Mouse (Mus musculus): ENCODE data around the gene Tmem132a. TPM values are rescaled to one million over a fixed set of nuclear protein-coding genes. Genes with fewer than 3 reads are reported as not detected.

Gene Tmem132a
- total and polyA plus RNA-seq, 3 experiments = 10.7 to 12.0 (median 11.5) TPM

DNA sequence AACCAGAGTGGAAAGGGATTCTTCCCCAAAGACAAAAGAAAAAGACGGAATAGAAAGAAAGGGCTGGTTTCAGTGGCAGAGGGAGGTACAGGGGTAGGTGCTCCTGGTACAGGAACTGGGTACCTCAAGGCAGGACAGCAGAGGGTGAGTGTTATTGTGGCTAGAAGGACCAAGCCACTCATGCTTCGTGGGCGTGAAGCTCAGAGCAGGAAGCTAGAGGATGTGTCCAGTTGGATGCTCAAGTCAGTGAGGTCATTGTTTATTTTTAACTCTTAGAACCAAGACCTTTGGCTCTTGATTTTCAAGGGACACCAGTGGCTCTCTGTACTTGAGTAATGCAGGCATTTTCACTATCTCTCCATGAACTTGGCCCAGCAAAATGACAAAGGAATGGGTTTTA, 37.7 kb downstream of the Tmem132a start:
- Histone ChIP-seq H3K79me2 (replicated peaks; ENCODE audit: control insufficient read depth, insufficient read depth, low read length) (no peaks in the 10 kb centered on the region), H3K27me3 (ENCODE audit: control insufficient read depth, insufficient read depth, low read length) (no peaks in the 10 kb centered on the region), H3K4me3 (no peak overlapping the region), H3K4me1 (ENCODE audit: control insufficient read depth, insufficient read depth, low read length) (no peaks in the 10 kb centered on the region), H3K9ac (ENCODE audit: low read depth, low read length) (no peak overlapping the region), H3K27ac (no peak overlapping the region), H3K36me3 (ENCODE audit: control insufficient read depth, insufficient read depth, low read length) (no peaks in the 10 kb centered on the region)
- TF ChIP-seq POLR2A (IDR thresholded peaks at IDR 0.05; ENCODE audit: insufficient read depth, low read depth, low read length) (no peak), CTCF (IDR thresholded peaks at IDR 0.05) (no peak), EP300 (IDR thresholded peaks at IDR 0.05; ENCODE audit: insufficient read depth, low read depth, low read length) (no peak)
- WGBS = 38% methylated on average over 3 of the region's 3 CpGs
- intact Hi-C loops (cut with DNase I) = loop anchor here (5.0 kb wide), 1 partner anchor 125 kb away; no protein-coding TSS in a partner anchor
- no peak for DNase-seq

GRCm38 (mm10) chr19:10831424-10831823, 38.3 kb downstream of the Tmem132a start:
- H3K79me2 ChIP-seq (replicated peaks; ENCODE audit: control insufficient read depth, insufficient read depth, low read length) = no peaks in the 10 kb centered on the region
- H3K27ac ChIP-seq = no peak overlapping the region
- H3K4me1 ChIP-seq (ENCODE audit: control insufficient read depth, insufficient read depth, low read length) = no peaks in the 10 kb centered on the region
- H3K36me3 ChIP-seq (ENCODE audit: control insufficient read depth, insufficient read depth, low read length) = no peaks in the 10 kb centered on the region
- 10% methylated on average over 5 of the region's 5 CpGs for WGBS
- no peak overlapping the region for H3K4me3 ChIP-seq
- DNase-seq = peak; percentile 65 to 69
- TF ChIP-seq CTCF (IDR thresholded peaks at IDR 0.05) (peak; percentile 77), EP300 (IDR thresholded peaks at IDR 0.05; ENCODE audit: insufficient read depth, low read depth, low read length) (no peak), POLR2A (IDR thresholded peaks at IDR 0.05; ENCODE audit: insufficient read depth, low read depth, low read length) (no peak)
- no peaks in the 10 kb centered on the region for H3K27me3 ChIP-seq (ENCODE audit: control insufficient read depth, insufficient read depth, low read length)
- intact Hi-C loops (cut with DNase I) = loop anchor here (1.0 to 5.0 kb wide), 2 partner anchors 117 to 126 kb away; no protein-coding TSS in a partner anchor
- no peak overlapping the region for H3K9ac ChIP-seq (ENCODE audit: low read depth, low read length)

GRCm38 (mm10) chr19:10829436-10830175, 40.1 kb downstream of the Tmem132a start, which contains the start of gene Cd6:
Gene Cd6, minus strand, starts transcription at chr19:10830058.
- no peak within 1 kb of the TSS for H3K9ac ChIP-seq (ENCODE audit: low read depth, low read length)
- intact Hi-C loops (cut with DNase I) = loop anchor here (5.0 kb wide), 1 partner anchor 128 kb away; no protein-coding TSS in a partner anchor
- H3K27me3 ChIP-seq (ENCODE audit: control insufficient read depth, insufficient read depth, low read length) = no peaks in the 10 kb centered on the region
- no peak for DNase-seq
- H3K4me3 ChIP-seq = no peak within 1 kb of the TSS
- no peaks in the 10 kb centered on the region for H3K79me2 ChIP-seq (replicated peaks; ENCODE audit: control insufficient read depth, insufficient read depth, low read length)
- H3K36me3 ChIP-seq (ENCODE audit: control insufficient read depth, insufficient read depth, low read length) = no peaks in the 10 kb centered on the region
- 86% methylated on average over 16 of the region's 16 CpGs for WGBS
- no peak for TF ChIP-seq POLR2A (IDR thresholded peaks at IDR 0.05; ENCODE audit: insufficient read depth, low read depth, low read length)
- TF ChIP-seq EP300 (IDR thresholded peaks at IDR 0.05; ENCODE audit: insufficient read depth, low read depth, low read length) = no peak
- no peak for TF ChIP-seq CTCF (IDR thresholded peaks at IDR 0.05)
- no peak within 1 kb of the TSS for H3K27ac ChIP-seq
- H3K4me1 ChIP-seq (ENCODE audit: control insufficient read depth, insufficient read depth, low read length) = no peaks in the 10 kb centered on the region

GRCm38 (mm10) chr19:10828321-10828720, 41.4 kb downstream of the Tmem132a start:
- intact Hi-C loops (cut with DNase I) = no loop called here
- Histone ChIP-seq H3K9ac (ENCODE audit: low read depth, low read length) (no peak overlapping the region), H3K27ac (no peak overlapping the region), H3K4me3 (no peak overlapping the region), H3K79me2 (replicated peaks; ENCODE audit: control insufficient read depth, insufficient read depth, low read length) (no peaks in the 10 kb centered on the region), H3K4me1 (ENCODE audit: control insufficient read depth, insufficient read depth, low read length) (no peaks in the 10 kb centered on the region), H3K27me3 (ENCODE audit: control insufficient read depth, insufficient read depth, low read length) (no peaks in the 10 kb centered on the region), H3K36me3 (ENCODE audit: control insufficient read depth, insufficient read depth, low read length) (no peaks in the 10 kb centered on the region)
- WGBS = 84% methylated on average over 5 of the region's 5 CpGs
- no peak for DNase-seq
- TF ChIP-seq EP300 (IDR thresholded peaks at IDR 0.05; ENCODE audit: insufficient read depth, low read depth, low read length) = no peak

DNA sequence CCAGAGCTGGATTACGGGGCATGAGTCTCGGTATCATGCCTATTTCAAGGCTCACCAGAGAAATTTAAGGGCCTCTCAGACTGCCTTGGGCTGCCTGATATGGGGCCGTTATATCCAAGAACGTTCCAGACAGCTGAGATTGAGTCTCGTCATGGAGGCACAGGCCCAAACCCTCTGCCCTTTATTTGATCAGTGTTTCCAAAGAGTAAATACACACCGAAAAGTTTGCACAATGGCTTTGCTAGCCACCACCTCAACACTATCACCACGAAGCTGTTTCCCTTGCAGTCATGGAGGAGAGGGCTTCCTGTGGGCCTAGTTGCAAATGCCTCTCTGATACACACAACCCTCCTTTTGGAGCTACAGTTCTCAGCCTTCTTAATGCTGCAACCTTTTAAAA, 45.7 kb downstream of the Tmem132a start:
- no peaks in the 10 kb centered on the region for H3K79me2 ChIP-seq (replicated peaks; ENCODE audit: control insufficient read depth, insufficient read depth, low read length)

DNA sequence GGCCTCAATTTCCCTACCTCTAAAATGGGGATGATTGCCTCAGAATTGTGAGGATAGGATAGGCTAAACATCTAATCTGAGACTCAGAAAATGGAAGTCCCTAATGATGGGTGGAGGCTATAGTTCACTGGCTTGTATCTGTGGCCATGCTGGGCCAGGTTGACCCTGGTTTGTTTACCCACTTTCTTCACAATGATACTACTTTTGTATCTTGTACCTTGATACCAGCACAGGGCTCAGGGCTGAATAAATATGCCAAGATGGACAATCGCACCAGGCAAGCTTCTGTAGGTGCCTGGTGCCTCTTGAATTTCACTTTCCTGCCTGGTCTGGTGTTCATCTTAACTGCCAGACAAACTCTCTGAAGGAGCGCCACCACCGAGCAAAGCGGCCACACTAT, 47.2 kb downstream of the Tmem132a start:
- 94% methylated on average over 4 of the region's 4 CpGs for WGBS
- TF ChIP-seq CTCF (IDR thresholded peaks at IDR 0.05) (no peak), POLR2A (IDR thresholded peaks at IDR 0.05; ENCODE audit: insufficient read depth, low read depth, low read length) (no peak), EP300 (IDR thresholded peaks at IDR 0.05; ENCODE audit: insufficient read depth, low read depth, low read length) (no peak)
- no peak for DNase-seq
- no peak overlapping the region for H3K4me3 ChIP-seq
- H3K36me3 ChIP-seq (ENCODE audit: control insufficient read depth, insufficient read depth, low read length) = no peaks in the 10 kb centered on the region
- H3K27me3 ChIP-seq (ENCODE audit: control insufficient read depth, insufficient read depth, low read length) = no peaks in the 10 kb centered on the region
- no peaks in the 10 kb centered on the region for H3K4me1 ChIP-seq (ENCODE audit: control insufficient read depth, insufficient read depth, low read length)
- no peaks in the 10 kb centered on the region for H3K79me2 ChIP-seq (replicated peaks; ENCODE audit: control insufficient read depth, insufficient read depth, low read length)
- intact Hi-C loops (cut with DNase I) = no loop called here
- H3K27ac ChIP-seq = no peak overlapping the region
- H3K9ac ChIP-seq (ENCODE audit: low read depth, low read length) = no peak overlapping the region

More for the DNA sequence above, 45.7 kb downstream of the Tmem132a start:
- intact Hi-C loops (cut with DNase I) = no loop called here
- Histone ChIP-seq H3K9ac (ENCODE audit: low read depth, low read length) (no peak overlapping the region), H3K4me1 (ENCODE audit: control insufficient read depth, insufficient read depth, low read length) (no peaks in the 10 kb centered on the region), H3K27ac (no peak overlapping the region), H3K4me3 (no peak overlapping the region), H3K36me3 (ENCODE audit: control insufficient read depth, insufficient read depth, low read length) (no peaks in the 10 kb centered on the region), H3K27me3 (ENCODE audit: control insufficient read depth, insufficient read depth, low read length) (no peaks in the 10 kb centered on the region)
- 82% methylated on average over 7 of the region's 7 CpGs for WGBS
- DNase-seq = no peak
- TF ChIP-seq POLR2A (IDR thresholded peaks at IDR 0.05; ENCODE audit: insufficient read depth, low read depth, low read length) = no peak
- no peak for TF ChIP-seq EP300 (IDR thresholded peaks at IDR 0.05; ENCODE audit: insufficient read depth, low read depth, low read length)
- TF ChIP-seq CTCF (IDR thresholded peaks at IDR 0.05) = no peak
